ENCODE assay signal across 17 mouse cellular contexts in the genomic region with DNA sequence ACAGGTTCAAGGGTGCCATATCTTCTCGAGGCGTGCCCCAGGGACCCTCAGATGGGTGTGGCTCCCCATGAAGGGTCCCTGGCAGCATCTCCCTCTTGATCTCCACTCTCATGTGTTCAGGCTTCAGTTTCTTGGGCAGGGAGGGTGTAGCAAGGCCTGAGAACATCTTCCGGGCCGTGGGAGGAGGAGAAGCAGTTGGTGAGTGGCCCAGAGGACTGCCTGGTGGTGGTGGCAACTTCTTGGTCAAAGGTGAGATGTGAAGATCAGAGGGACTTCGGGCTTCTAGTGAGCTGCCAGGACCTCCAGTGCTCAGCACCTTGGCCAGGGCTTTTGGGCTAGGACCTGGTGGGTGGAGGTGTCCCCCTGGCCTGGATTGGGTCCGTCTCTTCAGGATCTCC. TPM values are rescaled to one million over a fixed set of nuclear protein-coding genes. Genes with fewer than 3 reads are reported as not detected.
"Had no signal": no experiment of that assay in that cellular context is flagged by ENCODE, and none has a peak within 500 bp of the region (broad histone marks: within the 10 kb centered on the region; RNA-seq: fewer than 3 reads in every experiment).

No protein-coding gene starts in this region.

- H3K4me3 ChIP-seq: liver, embryonic 13.5 days; midbrain, embryonic 12.5 days; myocyte had no signal

- H3K27me3 ChIP-seq: liver, embryonic 13.5 days; midbrain, embryonic 12.5 days had no signal

- H3K4me2 ChIP-seq: liver, embryonic 13.5 days; midbrain, embryonic 12.5 days had no signal

- H3K27ac ChIP-seq: kidney, postnatal 0 days; liver, embryonic 13.5 days; midbrain, embryonic 12.5 days; stomach, postnatal 0 days had no signal

- ATAC-seq: midbrain, embryonic 16.5 days had no signal

- DNase-seq: kidney, adult 2 months; kidney, postnatal 25 days; liver, embryonic 13.5 days; lung, adult 2 months; lung, postnatal 14 days; lung, postnatal 4 days; right cerebral cortex, adult 18-20 months; right cerebral cortex, postnatal 14 days; right cerebral cortex, postnatal 4 days; thymus, adult 2 months; thymus, postnatal 14 days; thymus, postnatal 4 days had no signal

- H3K9ac ChIP-seq: liver, embryonic 13.5 days; midbrain, embryonic 12.5 days had no signal

- H3K9me3 ChIP-seq: liver, embryonic 13.5 days; midbrain, embryonic 12.5 days had no signal

RNA-seq across cellular contexts. Expression of gene Rasal3, which starts 44.4 kb away (rescaled TPM):
- polyA plus RNA-seq: myocyte had no signal
